Mouse (Mus musculus) heart, embryonic 10.5 days (tissue): ENCODE results near the gene Olfr666. TPM values are rescaled to one million over a fixed set of nuclear protein-coding genes. Genes with fewer than 3 reads are reported as not detected.

Source experiments
- polyA plus RNA-seq: library from polyadenylated mRNA; unstranded; fragments of >200 nt; fragmentation: Nextera tagmentation; extraction: Ambion mirVana; gene quantifications from 2 replicates; pipeline ENCODE4 v1.2.1, GENCODE M21; 2016

The Olfr666 gene
- polyA plus RNA-seq, 1 experiment from 2014 or later = not detected

Other genes starting within 250 kb of the Olfr666 start
- not detected in 2 replicates for gene Olfr658, start 248.6 kb downstream of the Olfr666 start, polyA plus RNA-seq
- not detected in 2 replicates for gene Olfr659, start 229.2 kb downstream of the Olfr666 start, polyA plus RNA-seq
- gene Olfr661, start 209.5 kb downstream of the Olfr666 start, polyA plus RNA-seq = not detected in 2 replicates
- gene Usp17le, start 118.5 kb downstream of the Olfr666 start, polyA plus RNA-seq = not detected in 2 replicates
- not detected in 2 replicates for gene Usp17lb, start 53.3 kb downstream of the Olfr666 start, polyA plus RNA-seq
- not detected in 2 replicates for gene Usp17la, start 38.9 kb downstream of the Olfr666 start, polyA plus RNA-seq
- gene Olfr665, start 17.9 kb downstream of the Olfr666 start, polyA plus RNA-seq = not detected in 2 replicates
- not detected in 2 replicates for gene Olfr667, start 25.5 kb upstream of the Olfr666 start, polyA plus RNA-seq
- not detected in 2 replicates for gene Olfr668, start 32.1 kb upstream of the Olfr666 start, polyA plus RNA-seq
- gene Olfr669, start 38.3 kb upstream of the Olfr666 start, polyA plus RNA-seq = not detected in 2 replicates
- not detected in 2 replicates for gene Olfr670, start 66.7 kb upstream of the Olfr666 start, polyA plus RNA-seq
- not detected in 2 replicates for gene Olfr671, start 83.2 kb upstream of the Olfr666 start, polyA plus RNA-seq
- not detected in 2 replicates for gene Olfr672, start 106.1 kb upstream of the Olfr666 start, polyA plus RNA-seq
- gene Olfr675, start 132.5 kb upstream of the Olfr666 start, polyA plus RNA-seq = not detected in 2 replicates
- not detected in 2 replicates for gene Olfr676, start 136.7 kb upstream of the Olfr666 start, polyA plus RNA-seq
- not detected in 2 replicates for gene Olfr677, start 155.4 kb upstream of the Olfr666 start, polyA plus RNA-seq
- not detected in 2 replicates for gene Olfr678, start 168.5 kb upstream of the Olfr666 start, polyA plus RNA-seq
- gene Olfr679, start 185.3 kb upstream of the Olfr666 start, polyA plus RNA-seq = not detected in 2 replicates
- not detected in 2 replicates for gene Olfr680-ps1, start 196.9 kb upstream of the Olfr666 start, polyA plus RNA-seq
- gene Olfr681, start 220.9 kb upstream of the Olfr666 start, polyA plus RNA-seq = not detected in 2 replicates